Mouse (Mus musculus) T-cell, adult 2 months (primary cell): ENCODE measurements around the gene Gnat1.

Experiments used
- DNase-seq: peaks from one replicate; pipeline ENCODE4 v3.0.0; 2022; ENCODE audit warnings: low spot score

Gene Gnat1

GRCm38 (mm10) chr9:107645153-107645510 lies 34.4 kb downstream of the Gnat1 start:
- no peak for DNase-seq

GRCm38 (mm10) chr9:107644495-107645152 lies 34.9 kb downstream of the Gnat1 start:
- DNase-seq: peak; percentile 90

- no peak for DNase-seq
Observed at GRCm38 (mm10) chr9:107643544-107644214, 35.8 kb downstream of the Gnat1 start.

- no peak for DNase-seq
Observed at GRCm38 (mm10) chr9:107641666-107642065, 37.8 kb downstream of the Gnat1 start.

GRCm38 (mm10) chr9:107640257-107640772 lies 39.2 kb downstream of the Gnat1 start:
- DNase-seq: peak; percentile 57

GRCm38 (mm10) chr9:107637070-107637469 lies 42.4 kb downstream of the Gnat1 start:
- DNase-seq: no peak

GRCm38 (mm10) chr9:107635279-107636028 lies 44.1 kb downstream of the Gnat1 start, which contains the start of gene Gnai2:
Gene Gnai2, minus strand, starts transcription at chr9:107635367.
- peak; percentile 92 for DNase-seq

- no peak for DNase-seq
Observed at GRCm38 (mm10) chr9:107634406-107635278, 44.9 kb downstream of the Gnat1 start.

- no peak for DNase-seq
Observed at GRCm38 (mm10) chr9:107633661-107634405, 45.7 kb downstream of the Gnat1 start.

- DNase-seq: peak; percentile 90
Observed at GRCm38 (mm10) chr9:107633091-107633660, 46.3 kb downstream of the Gnat1 start.

- no peak for DNase-seq
Observed at GRCm38 (mm10) chr9:107632478-107632877, 47.0 kb downstream of the Gnat1 start.

GRCm38 (mm10) chr9:107631861-107632260 lies 47.7 kb downstream of the Gnat1 start:
- DNase-seq: no peak

GRCm38 (mm10) chr9:107631311-107631826 lies 48.1 kb downstream of the Gnat1 start:
- DNase-seq: no peak

- DNase-seq: no peak
Observed at GRCm38 (mm10) chr9:107630576-107630975, 48.9 kb downstream of the Gnat1 start.

- DNase-seq: peak; percentile 62
Observed at GRCm38 (mm10) chr9:107629901-107630425, 49.5 kb downstream of the Gnat1 start.

GRCm38 (mm10) chr9:107629411-107629730 lies 50.1 kb downstream of the Gnat1 start:
- DNase-seq: no peak

GRCm38 (mm10) chr9:107628721-107629410 lies 50.6 kb downstream of the Gnat1 start:
- DNase-seq: no peak

GRCm38 (mm10) chr9:107627387-107628255 lies 51.9 kb downstream of the Gnat1 start:
- no peak for DNase-seq

GRCm38 (mm10) chr9:107626844-107627277 lies 52.7 kb downstream of the Gnat1 start:
- DNase-seq: peak; percentile 78
